Mouse (Mus musculus): ENCODE results near the gene Brat1. TPM values are rescaled to one million over a fixed set of nuclear protein-coding genes. Genes with fewer than 3 reads are reported as not detected.

Gene Brat1
- polyA plus RNA-seq, 1 experiment, result 0.31 TPM

DNA sequence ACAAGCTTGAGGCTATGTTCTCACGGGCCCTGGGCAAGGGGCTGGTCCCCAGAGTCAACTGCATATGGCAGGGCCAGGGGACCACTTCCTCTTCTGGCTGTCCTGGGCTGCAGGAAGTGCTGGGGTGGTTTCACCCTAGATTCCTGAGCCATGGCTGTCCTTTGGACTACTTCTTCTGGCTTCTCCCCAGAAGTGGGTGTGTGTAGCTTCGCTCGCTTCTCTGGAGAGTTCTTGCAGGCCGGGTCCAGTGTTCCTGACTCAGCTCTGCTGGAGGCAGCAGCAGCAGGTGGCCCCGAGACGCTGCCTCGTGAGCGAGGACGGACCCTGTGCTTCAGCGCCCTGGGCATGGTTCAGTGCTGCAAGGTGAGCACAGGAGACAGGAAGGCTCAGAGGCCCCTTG lies 43.6 kb downstream of the Brat1 start:
- Histone ChIP-seq H3K36me3 (ENCODE audit: control insufficient read depth) (no peaks in the 10 kb centered on the region; the same call in 1 of the 2 replicates), H3K4me1 (ENCODE audit: control insufficient read depth) (peaks cover 12% of the 10 kb centered on the region), H3K27me3 (ENCODE audit: control insufficient read depth) (no peaks in the 10 kb centered on the region; the same call in 1 of the 2 replicates), H3K9me3 (ENCODE audit: control insufficient read depth, low read length) (peaks cover 14% of the 10 kb centered on the region), H3K4me3 (replicated peaks) (no peak overlapping the region)
- TF ChIP-seq GATA1 (IDR thresholded peaks at IDR 0.05; ENCODE audit: low read length) (no peak), TAL1 (IDR thresholded peaks at IDR 0.05; ENCODE audit: low read length) (no peak)

DNA sequence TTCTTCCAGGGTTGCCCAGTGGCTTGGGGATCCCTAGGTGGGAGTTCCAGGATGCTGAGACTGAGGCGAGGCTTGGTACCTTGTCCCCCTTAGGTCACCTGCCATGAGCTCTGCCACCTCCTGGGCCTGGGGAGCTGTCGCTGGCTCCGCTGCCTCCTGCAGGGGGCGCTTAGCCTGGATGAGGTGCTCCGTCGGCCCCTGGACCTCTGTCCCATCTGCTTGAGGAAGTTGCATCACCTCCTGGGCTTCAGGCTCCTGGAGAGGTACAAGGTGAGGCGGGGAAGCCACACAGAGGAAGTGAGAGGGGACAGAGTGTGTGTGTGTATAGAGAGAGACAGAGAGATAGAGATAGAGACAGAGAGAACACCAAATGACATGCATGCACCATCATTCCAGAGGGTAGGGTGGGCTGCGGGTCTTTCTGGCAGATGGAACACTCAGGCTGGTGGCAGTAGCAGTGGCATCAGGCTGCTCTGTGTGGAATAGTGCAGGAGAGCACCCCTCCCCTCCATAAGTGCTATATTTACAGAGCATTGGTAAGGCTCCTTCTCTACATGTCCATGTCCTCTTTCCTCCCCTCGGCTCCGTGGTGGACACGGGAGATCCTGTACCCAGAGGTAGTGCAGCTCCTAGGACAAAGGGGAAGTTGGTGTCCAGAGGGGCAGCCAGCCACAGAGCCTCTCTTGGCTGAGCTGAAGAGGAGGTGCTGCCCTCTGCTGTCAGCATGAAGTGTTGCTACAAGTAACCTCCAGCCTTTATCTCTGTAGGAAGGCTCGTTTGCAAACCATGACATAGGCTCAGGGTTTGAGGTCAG lies 44.5 kb downstream of the Brat1 start:
- Histone ChIP-seq H3K4me3 (replicated peaks) (peak overlapping the region; percentile 47), H3K4me1 (ENCODE audit: control insufficient read depth) (peaks cover 12% of the 10 kb centered on the region), H3K27me3 (ENCODE audit: control insufficient read depth) (no peaks in the 10 kb centered on the region), H3K36me3 (ENCODE audit: control insufficient read depth) (no peaks in the 10 kb centered on the region; the same call in 1 of the 2 replicates), H3K9me3 (ENCODE audit: control insufficient read depth, low read length) (peaks cover 14% of the 10 kb centered on the region)
- TF ChIP-seq GATA1 (IDR thresholded peaks at IDR 0.05; ENCODE audit: low read length) (no peak), TAL1 (IDR thresholded peaks at IDR 0.05; ENCODE audit: low read length) (no peak)

DNA sequence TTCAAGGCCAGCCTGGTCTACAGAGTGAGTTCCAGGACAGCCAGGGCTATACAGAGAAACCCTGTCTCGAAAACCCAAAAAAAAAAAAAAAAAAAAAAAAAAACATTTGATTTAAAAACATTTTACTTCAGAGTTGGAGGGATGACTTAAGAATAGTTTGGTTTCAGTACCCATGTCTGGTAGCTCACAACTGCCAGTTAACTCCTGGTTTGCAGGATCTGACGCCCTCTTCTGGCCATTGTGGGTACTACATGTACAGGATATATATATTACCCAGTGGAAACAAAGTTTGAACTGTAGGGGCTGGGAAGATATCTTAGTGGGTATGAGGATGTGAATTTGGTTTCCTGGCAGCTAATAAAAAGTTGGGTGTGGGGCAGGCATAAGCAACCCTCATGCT lies 46.1 kb downstream of the Brat1 start:
- H3K4me1 ChIP-seq (ENCODE audit: control insufficient read depth), result peaks cover 12% of the 10 kb centered on the region
- H3K36me3 ChIP-seq (ENCODE audit: control insufficient read depth), result no peaks in the 10 kb centered on the region; the same call in 1 of the 2 replicates
- no peak for TF ChIP-seq TAL1 (IDR thresholded peaks at IDR 0.05; ENCODE audit: low read length)
- TF ChIP-seq GATA1 (IDR thresholded peaks at IDR 0.05; ENCODE audit: low read length), result no peak
- peaks cover 14% of the 10 kb centered on the region for H3K9me3 ChIP-seq (ENCODE audit: control insufficient read depth, low read length)
- H3K4me3 ChIP-seq (replicated peaks), result no peak overlapping the region
- H3K27me3 ChIP-seq (ENCODE audit: control insufficient read depth), result no peaks in the 10 kb centered on the region

DNA sequence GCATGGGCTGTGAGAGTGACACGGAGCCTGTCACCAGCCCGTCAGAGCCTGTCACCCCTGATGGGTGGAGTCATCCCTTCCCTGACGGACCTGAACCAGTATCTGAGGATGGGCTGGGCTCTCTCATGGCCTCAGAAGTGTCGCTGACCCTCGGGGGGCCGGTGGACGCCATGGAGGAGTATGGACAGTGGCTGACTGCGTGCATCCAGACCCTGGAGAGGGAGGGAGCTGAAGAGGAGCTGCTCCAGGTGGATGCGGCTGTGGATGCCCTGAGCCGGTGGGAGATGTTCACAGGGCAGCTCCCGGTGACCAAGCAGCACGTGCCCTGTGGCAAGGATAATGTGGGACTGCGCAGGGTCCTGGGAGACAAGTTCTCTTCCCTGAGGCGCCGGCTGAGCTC lies 47.2 kb downstream of the Brat1 start:
- TF ChIP-seq GATA1 (IDR thresholded peaks at IDR 0.05; ENCODE audit: low read length) (no peak), TAL1 (IDR thresholded peaks at IDR 0.05; ENCODE audit: low read length) (no peak)
- Histone ChIP-seq H3K27me3 (ENCODE audit: control insufficient read depth) (no peaks in the 10 kb centered on the region), H3K9me3 (ENCODE audit: control insufficient read depth, low read length) (peaks cover 14% of the 10 kb centered on the region), H3K4me1 (ENCODE audit: control insufficient read depth) (peaks cover 12% of the 10 kb centered on the region), H3K36me3 (ENCODE audit: control insufficient read depth) (no peaks in the 10 kb centered on the region; the same call in 1 of the 2 replicates), H3K4me3 (replicated peaks) (no peak overlapping the region)

DNA sequence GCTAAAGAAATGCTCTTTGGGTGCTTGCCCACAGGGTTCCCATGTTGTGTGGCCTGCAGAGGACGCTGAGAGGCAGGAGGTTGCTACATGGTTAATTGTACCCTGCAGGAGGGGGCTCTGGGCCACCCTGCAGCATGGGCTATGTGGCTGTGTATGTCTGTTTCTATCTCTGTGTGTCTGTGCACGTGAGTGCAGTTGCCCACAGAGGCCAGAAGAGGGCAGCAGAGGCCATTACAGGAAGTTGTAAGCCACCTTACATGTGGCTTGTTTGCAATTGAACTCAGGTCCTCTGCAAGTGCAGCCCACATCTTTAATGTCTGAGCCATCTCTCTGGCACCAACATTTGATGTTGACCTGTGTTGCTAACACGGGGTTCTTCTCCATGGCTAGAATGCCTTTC lies 47.8 kb downstream of the Brat1 start:
- Histone ChIP-seq H3K4me1 (ENCODE audit: control insufficient read depth) (peaks cover 12% of the 10 kb centered on the region), H3K4me3 (replicated peaks) (no peak overlapping the region), H3K36me3 (ENCODE audit: control insufficient read depth) (peaks cover under 1% of the 10 kb centered on the region), H3K27me3 (ENCODE audit: control insufficient read depth) (no peaks in the 10 kb centered on the region), H3K9me3 (ENCODE audit: control insufficient read depth, low read length) (peaks cover 14% of the 10 kb centered on the region)
- TF ChIP-seq GATA1 (IDR thresholded peaks at IDR 0.05; ENCODE audit: low read length), result no peak
- TF ChIP-seq TAL1 (IDR thresholded peaks at IDR 0.05; ENCODE audit: low read length), result no peak

DNA sequence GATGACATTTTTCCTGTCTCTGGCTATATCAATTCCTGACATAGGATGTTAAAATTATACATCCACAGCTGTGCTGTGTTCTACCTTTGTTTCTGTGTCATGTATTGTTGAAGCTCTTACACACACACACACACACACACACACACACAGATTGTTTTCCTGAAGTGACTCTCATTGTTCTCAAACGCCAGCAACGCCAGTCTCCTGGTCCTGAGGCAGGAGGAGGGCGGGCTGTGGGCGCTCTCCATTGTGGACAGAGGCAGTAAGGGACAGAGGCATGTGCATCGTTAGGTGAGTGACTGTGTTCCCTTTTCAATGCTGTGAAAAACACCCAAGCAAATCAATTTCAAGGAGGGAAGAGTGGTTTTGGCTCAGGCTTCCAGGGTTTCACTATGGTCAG lies 48.4 kb downstream of the Brat1 start:
- no peaks in the 10 kb centered on the region for H3K27me3 ChIP-seq (ENCODE audit: control insufficient read depth)
- peaks cover 2% of the 10 kb centered on the region for H3K36me3 ChIP-seq (ENCODE audit: control insufficient read depth)
- no peak overlapping the region for H3K4me3 ChIP-seq (replicated peaks)
- peaks cover 12% of the 10 kb centered on the region for H3K4me1 ChIP-seq (ENCODE audit: control insufficient read depth)
- TF ChIP-seq TAL1 (IDR thresholded peaks at IDR 0.05; ENCODE audit: low read length) (no peak), GATA1 (IDR thresholded peaks at IDR 0.05; ENCODE audit: low read length) (no peak)
- H3K9me3 ChIP-seq (ENCODE audit: control insufficient read depth, low read length), result peaks cover 14% of the 10 kb centered on the region

DNA sequence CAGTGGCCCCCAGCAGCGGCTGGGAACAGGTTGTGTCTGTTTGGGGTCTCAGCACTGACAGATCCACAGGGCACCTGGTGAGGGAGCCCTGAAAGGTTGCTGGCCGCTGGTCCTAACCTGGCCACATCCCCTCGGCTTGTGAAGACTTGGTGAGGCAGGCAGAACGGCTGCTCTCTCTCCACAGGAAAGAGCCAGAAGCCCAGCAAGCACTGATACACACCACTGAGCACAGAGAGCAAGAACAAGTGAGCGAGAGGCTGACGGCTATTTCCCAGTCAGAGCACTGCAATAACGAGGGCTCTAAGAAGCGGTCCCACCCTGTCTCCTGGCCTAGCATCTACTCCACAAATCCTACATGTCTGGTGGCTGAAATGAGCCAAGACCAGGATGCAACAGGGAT lies 54.1 kb downstream of the Brat1 start:
- H3K36me3 ChIP-seq (ENCODE audit: control insufficient read depth), result peaks cover 42% of the 10 kb centered on the region
- no peaks in the 10 kb centered on the region for H3K4me1 ChIP-seq (ENCODE audit: control insufficient read depth)
- no peak overlapping the region for H3K4me3 ChIP-seq (replicated peaks)
- TF ChIP-seq GATA1 (IDR thresholded peaks at IDR 0.05; ENCODE audit: low read length) (no peak), TAL1 (IDR thresholded peaks at IDR 0.05; ENCODE audit: low read length) (no peak)
- H3K9me3 ChIP-seq (ENCODE audit: control insufficient read depth, low read length), result no peaks in the 10 kb centered on the region
- H3K27me3 ChIP-seq (ENCODE audit: control insufficient read depth), result no peaks in the 10 kb centered on the region

DNA sequence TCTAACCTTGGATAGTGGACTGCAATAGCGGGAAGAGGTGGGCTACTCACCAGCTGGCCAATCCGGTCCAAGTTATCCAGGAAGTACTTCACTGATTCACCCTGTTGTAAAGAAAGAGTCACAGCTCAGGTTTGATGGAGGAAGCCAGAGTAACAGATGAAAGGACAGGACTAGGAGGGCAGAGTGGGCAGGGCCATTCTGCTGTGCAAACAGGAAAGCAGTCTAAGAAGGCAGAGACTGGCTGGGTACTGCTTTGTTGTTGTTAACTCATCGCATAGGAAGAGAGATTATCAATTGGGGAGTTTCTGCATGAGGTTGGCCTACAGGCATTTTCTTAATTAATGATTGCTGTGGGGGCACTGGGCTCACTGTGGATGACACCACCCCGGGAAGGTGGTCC lies 57.7 kb downstream of the Brat1 start:
- TF ChIP-seq TAL1 (IDR thresholded peaks at IDR 0.05; ENCODE audit: low read length), result no peak
- TF ChIP-seq GATA1 (IDR thresholded peaks at IDR 0.05; ENCODE audit: low read length), result no peak
- Histone ChIP-seq H3K4me1 (ENCODE audit: control insufficient read depth) (peaks cover under 1% of the 10 kb centered on the region), H3K36me3 (ENCODE audit: control insufficient read depth) (peaks cover 49% of the 10 kb centered on the region), H3K4me3 (replicated peaks) (no peak overlapping the region), H3K9me3 (ENCODE audit: control insufficient read depth, low read length) (no peaks in the 10 kb centered on the region), H3K27me3 (ENCODE audit: control insufficient read depth) (no peaks in the 10 kb centered on the region)

DNA sequence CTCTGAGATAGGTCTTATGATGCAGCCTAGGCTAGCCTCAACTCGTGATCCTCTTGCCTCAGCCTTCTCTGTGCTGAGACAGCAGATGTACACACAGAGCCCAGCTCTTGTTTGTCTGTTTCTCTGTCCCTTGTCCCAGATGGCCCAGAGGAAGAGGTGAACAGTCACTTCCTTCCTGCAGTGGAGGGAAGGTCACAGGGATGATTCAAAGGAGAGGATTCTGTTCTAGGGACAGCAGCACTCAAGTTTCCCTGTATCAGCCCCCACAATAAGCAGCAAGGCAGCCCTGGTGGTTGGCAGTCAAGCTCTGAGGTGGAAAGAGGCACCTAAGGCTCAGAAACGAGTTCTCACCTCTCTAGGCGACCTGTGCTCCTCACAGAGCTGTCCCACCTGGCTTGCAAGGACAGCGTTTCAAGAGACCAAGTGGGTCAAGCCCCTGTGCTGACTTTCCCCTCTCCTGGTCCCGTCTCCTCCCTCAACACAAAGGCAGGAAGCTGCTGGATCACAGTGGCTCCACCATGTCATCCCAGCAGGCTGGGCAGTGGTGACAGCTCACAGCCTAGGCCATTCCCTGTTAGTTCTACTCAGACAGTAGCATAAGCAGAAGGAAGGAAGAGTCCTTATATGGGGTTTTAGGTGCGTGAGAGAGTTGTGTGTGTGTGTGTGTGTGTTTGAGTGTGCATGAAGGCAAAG lies 60.3 kb downstream of the Brat1 start:
- no peak for TF ChIP-seq GATA1 (IDR thresholded peaks at IDR 0.05; ENCODE audit: low read length)
- no peak for TF ChIP-seq TAL1 (IDR thresholded peaks at IDR 0.05; ENCODE audit: low read length)
- H3K4me1 ChIP-seq (ENCODE audit: control insufficient read depth), result peaks cover 17% of the 10 kb centered on the region
- peaks cover 34% of the 10 kb centered on the region for H3K36me3 ChIP-seq (ENCODE audit: control insufficient read depth)
- H3K4me3 ChIP-seq (replicated peaks), result no peak overlapping the region
- H3K27me3 ChIP-seq (ENCODE audit: control insufficient read depth), result no peaks in the 10 kb centered on the region
- H3K9me3 ChIP-seq (ENCODE audit: control insufficient read depth, low read length), result no peaks in the 10 kb centered on the region
